Mouse (Mus musculus): ENCODE measurements around the gene Neurl1a.

DNA sequence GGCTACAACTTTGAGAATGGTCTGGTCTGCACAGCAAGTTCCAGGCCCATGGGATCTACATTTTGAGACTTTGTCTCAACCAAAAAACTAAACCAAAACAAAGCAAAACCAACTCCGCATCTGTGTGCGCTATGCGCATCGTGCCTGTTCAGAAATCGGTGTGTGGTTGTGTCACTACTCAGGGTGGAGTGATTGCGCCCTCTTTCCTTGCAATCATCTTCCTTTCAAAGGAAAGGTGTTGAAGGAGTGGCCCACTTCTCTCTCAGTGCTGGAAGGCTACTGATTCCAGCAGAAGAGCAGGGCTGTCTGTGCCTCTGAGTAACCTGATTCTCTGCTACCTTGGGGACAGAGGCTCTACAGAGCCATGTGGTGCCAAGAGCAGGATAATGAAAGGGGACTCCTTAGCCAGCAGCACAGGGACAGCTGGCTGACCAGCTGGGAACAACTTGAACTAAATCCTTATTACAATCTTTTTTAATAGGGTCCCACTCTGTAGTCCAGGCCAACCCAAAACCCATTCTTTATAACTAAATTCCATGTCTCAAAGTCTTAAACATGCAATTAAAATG is 15.4 kb upstream of the Neurl1a start:
- TF ChIP-seq CTCF (IDR thresholded peaks at IDR 0.05; ENCODE audit: borderline replicate concordance, insufficient read depth, low read depth, low read length), result no peak
- no peak for TF ChIP-seq POLR2A (IDR thresholded peaks at IDR 0.05; ENCODE audit: borderline replicate concordance, insufficient read depth, low read length)
